Mouse (Mus musculus): ENCODE data around the gene 4921504E06Rik. TPM values are rescaled to one million over a fixed set of nuclear protein-coding genes. Genes with fewer than 3 reads are reported as not detected.

4921504E06Rik gene
- polyA plus RNA-seq, 1 experiment = not detected

DNA sequence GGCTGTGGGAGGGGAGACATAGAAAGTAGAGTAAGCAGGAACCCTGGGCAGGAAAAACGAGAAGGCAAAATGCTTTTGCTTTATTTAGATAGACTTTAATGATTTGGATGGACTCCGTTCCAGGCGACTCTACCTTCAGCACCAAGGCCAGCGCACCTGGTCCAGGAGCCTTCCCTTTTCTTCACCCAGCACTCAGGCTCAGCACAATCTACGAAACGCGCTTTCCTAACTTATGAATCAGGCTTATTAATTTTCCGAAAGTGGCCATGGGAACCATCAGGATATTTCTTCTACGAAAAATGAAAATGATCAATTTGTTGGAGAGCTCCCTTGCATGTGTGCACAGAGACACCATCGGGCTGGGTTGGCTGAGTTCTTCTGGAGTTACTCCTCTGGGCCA is 124.7 kb downstream of the 4921504E06Rik start:
- TF ChIP-seq CTCF (IDR thresholded peaks at IDR 0.05; ENCODE audit: control insufficient read depth, insufficient read depth, low read length) (no peak), POLR2A (IDR thresholded peaks at IDR 0.05; ENCODE audit: borderline replicate concordance, control insufficient read depth, low read depth, low read length) (no peak)
- no peak overlapping the region for H3K27ac ChIP-seq (ENCODE audit: control insufficient read depth, insufficient read depth, low read depth, low read length, poor library complexity)
- H3K4me3 ChIP-seq (replicated peaks; ENCODE audit: control insufficient read depth, low read depth, low read length) = no peak overlapping the region
- WGBS = 7% methylated on average over 10 of the region's 10 CpGs
- H3K4me1 ChIP-seq (ENCODE audit: control insufficient read depth, insufficient read depth, low read length) = no peaks in the 10 kb centered on the region

DNA sequence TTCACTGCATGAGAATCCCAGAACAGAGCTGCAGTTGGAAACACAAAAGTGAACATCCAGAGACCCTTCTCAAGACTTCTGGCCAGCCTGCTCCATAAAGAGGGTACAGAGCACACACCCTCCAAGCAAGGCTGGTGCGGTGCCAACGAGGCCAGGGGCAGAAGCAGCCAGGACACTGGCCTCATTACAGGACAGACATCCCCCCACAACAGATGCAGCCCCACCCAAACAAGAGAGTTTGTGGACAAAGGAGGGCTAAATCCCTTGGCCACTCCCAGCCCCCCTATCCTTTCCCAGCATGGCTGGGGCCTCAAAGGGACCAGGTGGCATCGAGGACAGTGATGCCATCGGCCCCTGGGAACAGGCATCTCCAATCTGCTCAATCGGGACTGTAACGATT is 130.6 kb downstream of the 4921504E06Rik start:
- Histone ChIP-seq H3K4me1 (ENCODE audit: control insufficient read depth, insufficient read depth, low read length) (no peaks in the 10 kb centered on the region), H3K27ac (ENCODE audit: control insufficient read depth, insufficient read depth, low read depth, low read length, poor library complexity) (no peak overlapping the region), H3K4me3 (replicated peaks; ENCODE audit: control insufficient read depth, low read depth, low read length) (no peak overlapping the region)
- TF ChIP-seq POLR2A (IDR thresholded peaks at IDR 0.05; ENCODE audit: borderline replicate concordance, control insufficient read depth, low read depth, low read length) (no peak), CTCF (IDR thresholded peaks at IDR 0.05; ENCODE audit: control insufficient read depth, insufficient read depth, low read length) (no peak)
- WGBS = 74% methylated on average over 6 of the region's 6 CpGs

DNA sequence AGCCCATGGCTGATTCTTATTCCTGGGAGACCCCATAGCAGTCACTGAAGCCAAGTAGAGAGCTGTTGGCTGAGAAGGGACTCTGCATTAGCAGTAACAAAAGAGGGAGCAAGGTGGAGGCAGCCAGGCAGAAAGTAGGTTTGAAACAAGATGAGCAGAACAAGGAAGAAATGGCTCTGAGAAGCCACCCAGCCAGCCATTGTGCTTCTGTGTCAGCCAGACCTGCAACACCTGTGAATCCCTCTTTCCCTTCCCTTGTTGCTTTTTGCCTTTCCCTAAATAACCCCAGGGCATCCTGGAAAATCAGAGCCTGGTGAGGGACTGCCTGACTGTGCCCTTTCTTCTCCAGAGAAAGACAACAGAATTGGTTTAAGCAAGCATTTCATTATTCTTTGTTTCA is 131.5 kb downstream of the 4921504E06Rik start:
- Histone ChIP-seq H3K4me3 (replicated peaks; ENCODE audit: control insufficient read depth, low read depth, low read length) (no peak overlapping the region), H3K27ac (ENCODE audit: control insufficient read depth, insufficient read depth, low read depth, low read length, poor library complexity) (no peak overlapping the region), H3K4me1 (ENCODE audit: control insufficient read depth, insufficient read depth, low read length) (no peaks in the 10 kb centered on the region)
- TF ChIP-seq POLR2A (IDR thresholded peaks at IDR 0.05; ENCODE audit: borderline replicate concordance, control insufficient read depth, low read depth, low read length) (no peak), CTCF (IDR thresholded peaks at IDR 0.05; ENCODE audit: control insufficient read depth, insufficient read depth, low read length) (no peak)

DNA sequence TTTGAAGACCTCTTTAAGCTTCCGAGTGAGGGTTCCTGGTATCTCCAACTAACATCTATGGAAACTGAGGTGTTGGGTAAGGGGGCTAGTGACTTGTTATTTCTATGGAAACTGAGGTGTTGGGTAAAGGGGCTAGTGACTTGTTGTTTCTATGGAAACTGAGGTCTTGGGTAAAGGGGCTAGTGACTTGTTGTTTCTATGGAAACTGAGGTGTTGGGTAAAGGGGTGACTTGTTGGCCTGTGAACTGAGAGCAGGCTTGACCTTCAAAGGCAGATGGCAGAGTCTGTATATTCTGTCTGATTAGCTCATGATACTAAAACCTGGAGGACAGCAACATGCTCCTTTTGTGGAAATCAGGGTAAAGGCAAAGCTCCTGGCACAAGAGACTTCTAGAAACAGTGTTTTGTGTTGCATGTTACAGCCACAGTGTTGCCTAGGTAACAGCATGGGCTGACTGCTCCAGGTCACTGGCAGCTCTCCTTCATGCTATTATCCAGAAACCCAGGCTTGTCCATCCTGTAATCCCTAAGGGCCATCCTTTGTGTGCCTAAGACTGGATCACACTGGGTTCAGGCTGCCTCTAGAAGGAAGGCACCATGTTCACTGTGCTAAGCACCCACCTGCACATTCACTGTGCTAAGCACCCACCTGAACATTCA is 133.9 kb downstream of the 4921504E06Rik start:
- H3K27ac ChIP-seq (ENCODE audit: control insufficient read depth, insufficient read depth, low read depth, low read length, poor library complexity) = no peak overlapping the region
- 77% methylated on average over 1 of the region's 1 CpGs for WGBS
- TF ChIP-seq CTCF (IDR thresholded peaks at IDR 0.05; ENCODE audit: control insufficient read depth, insufficient read depth, low read length) (no peak), POLR2A (IDR thresholded peaks at IDR 0.05; ENCODE audit: borderline replicate concordance, control insufficient read depth, low read depth, low read length) (no peak)

GRCm38 (mm10) chr2:19416066-19416465 is 137.6 kb downstream of the 4921504E06Rik start:
- Histone ChIP-seq H3K27ac (ENCODE audit: control insufficient read depth, insufficient read depth, low read depth, low read length, poor library complexity) (no peak overlapping the region), H3K4me1 (ENCODE audit: control insufficient read depth, insufficient read depth, low read length) (no peaks in the 10 kb centered on the region), H3K4me3 (replicated peaks; ENCODE audit: control insufficient read depth, low read depth, low read length) (no peak overlapping the region)
- TF ChIP-seq CTCF (IDR thresholded peaks at IDR 0.05; ENCODE audit: control insufficient read depth, insufficient read depth, low read length) (no peak), POLR2A (IDR thresholded peaks at IDR 0.05; ENCODE audit: borderline replicate concordance, control insufficient read depth, low read depth, low read length) (no peak)
- 61% methylated on average over 6 of the region's 6 CpGs for WGBS

More for the DNA sequence above, 133.9 kb downstream of the 4921504E06Rik start:
- Histone ChIP-seq H3K4me1 (ENCODE audit: control insufficient read depth, insufficient read depth, low read length) (no peaks in the 10 kb centered on the region), H3K4me3 (replicated peaks; ENCODE audit: control insufficient read depth, low read depth, low read length) (no peak overlapping the region)

GRCm38 (mm10) chr2:19415063-19415521 is 138.6 kb downstream of the 4921504E06Rik start:
- TF ChIP-seq CTCF (IDR thresholded peaks at IDR 0.05; ENCODE audit: control insufficient read depth, insufficient read depth, low read length) (no peak), POLR2A (IDR thresholded peaks at IDR 0.05; ENCODE audit: borderline replicate concordance, control insufficient read depth, low read depth, low read length) (no peak)
- H3K27ac ChIP-seq (ENCODE audit: control insufficient read depth, insufficient read depth, low read depth, low read length, poor library complexity) = no peak overlapping the region
- no peak overlapping the region for H3K4me3 ChIP-seq (replicated peaks; ENCODE audit: control insufficient read depth, low read depth, low read length)
- WGBS = 2% methylated on average over 6 of the region's 6 CpGs
- no peaks in the 10 kb centered on the region for H3K4me1 ChIP-seq (ENCODE audit: control insufficient read depth, insufficient read depth, low read length)

DNA sequence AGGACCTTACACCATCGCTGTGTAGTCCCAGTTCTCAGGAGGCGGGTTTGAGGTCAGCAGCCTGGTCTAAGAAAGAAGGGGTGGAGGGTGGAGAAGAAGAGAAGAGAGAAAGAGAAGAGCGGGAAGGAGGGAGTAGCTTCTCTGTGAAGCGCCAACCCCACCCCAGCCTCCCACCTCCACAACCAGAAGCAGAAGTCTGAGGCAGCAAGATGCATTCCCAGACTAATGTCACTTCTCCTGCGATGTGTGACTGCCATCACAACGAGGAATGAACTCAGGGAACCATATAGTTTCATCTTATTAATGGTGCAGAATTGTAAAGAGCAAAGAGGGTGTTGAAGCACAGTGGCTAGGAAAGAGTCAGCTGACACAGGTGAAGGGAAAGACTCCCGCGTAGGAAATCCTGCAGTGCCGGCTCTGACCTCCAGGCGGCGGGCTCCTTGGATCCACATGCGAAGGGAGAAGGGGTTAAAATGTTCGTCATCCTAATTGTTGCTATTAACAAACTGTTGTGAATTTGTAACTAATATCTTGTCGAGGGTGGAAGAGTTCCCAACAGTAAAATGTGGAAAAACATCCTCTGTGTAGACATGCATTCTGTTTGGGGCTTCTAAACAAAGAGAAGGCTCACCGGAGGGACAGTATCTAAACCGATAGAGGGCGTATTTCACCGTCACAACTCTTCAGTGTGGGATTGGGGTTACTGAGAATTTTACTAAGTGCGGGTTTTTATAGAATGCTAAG is 139.3 kb downstream of the 4921504E06Rik start:
- 19% methylated on average over 19 of the region's 19 CpGs for WGBS
- H3K4me1 ChIP-seq (ENCODE audit: control insufficient read depth, insufficient read depth, low read length) = no peaks in the 10 kb centered on the region
- TF ChIP-seq CTCF (IDR thresholded peaks at IDR 0.05; ENCODE audit: control insufficient read depth, insufficient read depth, low read length) = peak; percentile 73
- no peak for TF ChIP-seq POLR2A (IDR thresholded peaks at IDR 0.05; ENCODE audit: borderline replicate concordance, control insufficient read depth, low read depth, low read length)
- H3K4me3 ChIP-seq (replicated peaks; ENCODE audit: control insufficient read depth, low read depth, low read length) = no peak overlapping the region
- H3K27ac ChIP-seq (ENCODE audit: control insufficient read depth, insufficient read depth, low read depth, low read length, poor library complexity) = no peak overlapping the region

Other genes starting within 250 kb of the 4921504E06Rik start
- gene Msrb2, start 182.5 kb downstream of the 4921504E06Rik start, polyA plus RNA-seq (2011; ENCODE audit: insufficient read depth, insufficient read length, low replicate concordance, missing spikeins) = 4.4 and 19.6 TPM in 2 replicates
- gene Ptf1a, start 108.3 kb downstream of the 4921504E06Rik start, polyA plus RNA-seq (2011; ENCODE audit: insufficient read depth, insufficient read length, low replicate concordance, missing spikeins) = not detected in 2 replicates
- gene Otud1, start 103.8 kb upstream of the 4921504E06Rik start, polyA plus RNA-seq (2011; ENCODE audit: insufficient read depth, insufficient read length, low replicate concordance, missing spikeins) = 2.6 TPM in 2 replicates